ENCODE assay signal across 23 mouse cellular contexts in genomic region chr10:75273020-75273419, GRCm38 (mm10). TPM values are rescaled to one million over a fixed set of nuclear protein-coding genes. Genes with fewer than 3 reads are reported as not detected.
DNase-seq lines count a peak whose midpoint lies in the region; ATAC-seq lines count a peak whose summit lies in the region.
"Had no signal": no experiment of that assay in that cellular context is flagged by ENCODE, and none has a peak within 500 bp of the region (broad histone marks: within the 10 kb centered on the region; RNA-seq: fewer than 3 reads in every experiment).

No protein-coding gene starts in this region.

- intact Hi-C loops in heart, postnatal 25 days (cut with DNase I): no loop called here

- WGBS in liver, embryonic 11.5 days: 40% methylated on average over 4 of the region's 4 CpGs
- 22% methylated on average over 4 of the region's 4 CpGs for WGBS in liver, embryonic 12.5 days (ENCODE audit: insufficient replicate concordance)
- 89% methylated on average over 4 of the region's 4 CpGs for WGBS in intestine, embryonic 15.5 days

- peak; percentile 71 for ATAC-seq in liver, embryonic 11.5 days (replicated peaks; ENCODE audit: low FRiP score)
- ATAC-seq in liver, embryonic 12.5 days: peak; percentile 85
- ATAC-seq in megakaryocyte-erythroid progenitor cell, adult 5-6 weeks (replicated peaks; ENCODE audit: low FRiP score, low TSS enrichment, poor library complexity, severe bottlenecking): peak; percentile 87
- ATAC-seq in intestine, embryonic 15.5 days: no peak
- ATAC-seq: forebrain, embryonic 13.5 days; inflammation-experienced regulatory T-cells, adult 6 months had no signal

- no peak overlapping the region for H3K27ac ChIP-seq in liver, embryonic 11.5 days (ENCODE audit: low read depth, low read length)
- H3K27ac ChIP-seq in liver, embryonic 12.5 days: no peak overlapping the region
- no peak overlapping the region for H3K27ac ChIP-seq in intestine, embryonic 15.5 days
- H3K27ac ChIP-seq: embryonic facial prominence, embryonic 12.5 days; forebrain, embryonic 13.5 days; hindbrain, embryonic 13.5 days; left cerebral cortex, adult 2 months; neural tube, embryonic 13.5 days had no signal

- no peak overlapping the region for H3K4me2 ChIP-seq in liver, embryonic 11.5 days
- no peak overlapping the region for H3K4me2 ChIP-seq in liver, embryonic 12.5 days
- H3K4me2 ChIP-seq in intestine, embryonic 15.5 days (replicated peaks): no peak overlapping the region
- H3K4me2 ChIP-seq: embryonic facial prominence, embryonic 12.5 days; forebrain, embryonic 13.5 days; heart, embryonic 11.5 days; hindbrain, embryonic 13.5 days; midbrain, embryonic 11.5 days; neural tube, embryonic 13.5 days had no signal

- H3K9me3 ChIP-seq in liver, embryonic 11.5 days (ENCODE audit: control insufficient read depth, low read length): no peaks in the 10 kb centered on the region
- H3K9me3 ChIP-seq in liver, embryonic 12.5 days (replicated peaks): no peaks in the 10 kb centered on the region
- H3K9me3 ChIP-seq in intestine, embryonic 15.5 days: no peaks in the 10 kb centered on the region
- H3K9me3 ChIP-seq: embryonic facial prominence, embryonic 12.5 days; forebrain, embryonic 13.5 days; G1E; hindbrain, embryonic 13.5 days; neural tube, embryonic 13.5 days had no signal

- no peaks in the 10 kb centered on the region for H3K27me3 ChIP-seq in liver, embryonic 11.5 days (replicated peaks; ENCODE audit: control insufficient read depth, insufficient read depth, low read length)
- H3K27me3 ChIP-seq in liver, embryonic 12.5 days (replicated peaks): no peaks in the 10 kb centered on the region
- no peaks in the 10 kb centered on the region for H3K27me3 ChIP-seq in intestine, embryonic 15.5 days (replicated peaks)
- H3K27me3 ChIP-seq: embryonic facial prominence, embryonic 12.5 days; forebrain, embryonic 13.5 days; hindbrain, embryonic 13.5 days; neural tube, embryonic 13.5 days had no signal

- no peak overlapping the region for H3K4me3 ChIP-seq in liver, embryonic 11.5 days (ENCODE audit: low read depth, low read length)
- no peak overlapping the region for H3K4me3 ChIP-seq in liver, embryonic 12.5 days
- no peak overlapping the region for H3K4me3 ChIP-seq in intestine, embryonic 15.5 days (replicated peaks)
- H3K4me3 ChIP-seq: embryonic facial prominence, embryonic 12.5 days; erythroblast, embryonic 14.5 days; forebrain, embryonic 13.5 days; hindbrain, embryonic 13.5 days; left cerebral cortex, adult 2 months; neural tube, embryonic 13.5 days had no signal

- no peaks in the 10 kb centered on the region for H3K4me1 ChIP-seq in liver, embryonic 11.5 days (replicated peaks; ENCODE audit: control insufficient read depth, insufficient read depth, low read length)
- peaks cover 13% of the 10 kb centered on the region for H3K4me1 ChIP-seq in liver, embryonic 12.5 days
- H3K4me1 ChIP-seq in intestine, embryonic 15.5 days (replicated peaks): no peaks in the 10 kb centered on the region
- H3K4me1 ChIP-seq: embryonic facial prominence, embryonic 12.5 days; forebrain, embryonic 13.5 days; hindbrain, embryonic 13.5 days; neural tube, embryonic 13.5 days had no signal

- peaks cover 10% of the 10 kb centered on the region for H3K36me3 ChIP-seq in liver, embryonic 11.5 days (ENCODE audit: control insufficient read depth, insufficient read depth, low read length)
- H3K36me3 ChIP-seq in liver, embryonic 12.5 days: peaks cover 54% of the 10 kb centered on the region
- peaks cover 15% of the 10 kb centered on the region for H3K36me3 ChIP-seq in intestine, embryonic 15.5 days

- DNase-seq in heart, adult 11 months: peak; percentile 94
- DNase-seq in heart, postnatal 25 days (ENCODE audit: low spot score): no peak
- DNase-seq in liver, embryonic 11.5 days (ENCODE audit: low spot score): no peak
- DNase-seq in liver: no peak
- no peak for DNase-seq in layer of hippocampus, postnatal 36 days
- DNase-seq: cerebellum, adult 9-10 months; kidney, adult 8-10 months; kidney, postnatal 14 days; left cerebral cortex, postnatal 4 days; lung, postnatal 14 days had no signal

- H3K9ac ChIP-seq in liver, embryonic 11.5 days (ENCODE audit: low read depth, low read length): no peak overlapping the region
- H3K9ac ChIP-seq in liver, embryonic 12.5 days: no peak overlapping the region
- no peak overlapping the region for H3K9ac ChIP-seq in intestine, embryonic 15.5 days
- H3K9ac ChIP-seq: embryonic facial prominence, embryonic 12.5 days; forebrain, embryonic 13.5 days; hindbrain, embryonic 13.5 days; neural tube, embryonic 13.5 days had no signal

RNA-seq across cellular contexts. Expression of gene Adora2a, which starts 43.7 kb away (rescaled TPM):
- 10 to 100 TPM in 1 of 2 experiments, 1 to 10 TPM in 1; 9.6 to 13.8 TPM for total RNA-seq in heart, postnatal 25 days (2021)
- 5.1 and 6.0 TPM in 2 replicates for polyA plus RNA-seq in liver, embryonic 11.5 days (2014; fragmentation: Nextera tagmentation; extraction: Ambion mirVana)
- polyA plus RNA-seq in liver, embryonic 12.5 days (2016; fragmentation: Nextera tagmentation; extraction: Ambion mirVana): 2.3 and 3.1 TPM in 2 replicates
- 0.09 and 0.67 TPM in 2 replicates for total RNA-seq in megakaryocyte-erythroid progenitor cell, adult 5-6 weeks (2014; fragmentation: Nextera tagmentation)
- 0.28 and 0.88 TPM in 2 replicates for total RNA-seq in megakaryocyte-erythroid progenitor cell, adult 5-6 weeks (2017)
- polyA plus RNA-seq in intestine, embryonic 15.5 days (2015; fragmentation: Nextera tagmentation; extraction: Ambion mirVana): 2.5 and 3.2 TPM in 2 replicates
- 1 to 10 TPM; 3.1 to 3.2 TPM for total RNA-seq in layer of hippocampus, postnatal 36 days (2021)
- polyA plus RNA-seq: erythroblast, embryonic 14.5 days had no signal
